30 mouse cellular contexts compared by ENCODE assay signal in genomic region chr14:17875946-17876345, GRCm38 (mm10).
A peak's percentile ranks its signal among the peaks of the same experiment; 100 is the strongest.
DNase-seq lines count a peak whose midpoint lies in the region; ATAC-seq and TF ChIP-seq lines count a peak whose summit lies in the region.
"Had no signal": no experiment of that assay in that cellular context is flagged by ENCODE, and none has a peak within 500 bp of the region (broad histone marks: within the 10 kb centered on the region; RNA-seq: fewer than 3 reads in every experiment).

No protein-coding gene starts in this region.

- H3K36me3 ChIP-seq in hindbrain, embryonic 11.5 days (ENCODE audit: control insufficient read depth, insufficient read depth, low read length): no peaks in the 10 kb centered on the region
- H3K36me3 ChIP-seq: embryonic facial prominence, embryonic 10.5 days; embryonic facial prominence, embryonic 13.5 days; heart, embryonic 12.5 days; heart, embryonic 15.5 days; hindbrain, embryonic 13.5 days; intestine, embryonic 15.5 days had no signal

- H3K27me3 ChIP-seq in Patski: no peaks in the 10 kb centered on the region
- H3K27me3 ChIP-seq in hindbrain, embryonic 11.5 days (ENCODE audit: control insufficient read depth, insufficient read depth, low read length): no peaks in the 10 kb centered on the region
- H3K27me3 ChIP-seq: CH12.LX; embryonic facial prominence, embryonic 13.5 days; forebrain, embryonic 13.5 days; heart, embryonic 12.5 days; heart, embryonic 15.5 days; hindbrain, embryonic 13.5 days; intestine, embryonic 15.5 days had no signal

- H3K9ac ChIP-seq in hindbrain, embryonic 11.5 days (ENCODE audit: low read depth, low read length): no peak overlapping the region
- H3K9ac ChIP-seq: embryonic facial prominence, embryonic 13.5 days; forebrain, embryonic 13.5 days; heart, embryonic 12.5 days; heart, embryonic 15.5 days; hindbrain, embryonic 13.5 days; intestine, embryonic 15.5 days had no signal

- no peaks in the 10 kb centered on the region for H3K4me1 ChIP-seq in hindbrain, embryonic 11.5 days (replicated peaks; ENCODE audit: control insufficient read depth, insufficient read depth, low read length)
- H3K4me1 ChIP-seq: embryonic facial prominence, embryonic 10.5 days; embryonic facial prominence, embryonic 13.5 days; forebrain, embryonic 13.5 days; heart, embryonic 12.5 days; heart, embryonic 15.5 days; hindbrain, embryonic 13.5 days; intestine, embryonic 15.5 days had no signal

- no peak overlapping the region for H3K4me2 ChIP-seq in hindbrain, embryonic 11.5 days (replicated peaks; ENCODE audit: low read depth, low read length)
- H3K4me2 ChIP-seq: embryonic facial prominence, embryonic 13.5 days; forebrain, embryonic 13.5 days; heart, embryonic 12.5 days; heart, embryonic 15.5 days; hindbrain, embryonic 13.5 days; intestine, embryonic 15.5 days had no signal

- CTCF ChIA-PET in Patski (lab: Charles Lee): interaction anchor here (1.3 to 1.6 kb wide), 2 partner anchors 18 to 42 kb away, joined by 4 read pairs; no protein-coding TSS in a partner anchor

- H3K9me3 ChIP-seq in hindbrain, embryonic 11.5 days (ENCODE audit: control insufficient read depth, low read length): no peaks in the 10 kb centered on the region
- H3K9me3 ChIP-seq: embryonic facial prominence, embryonic 10.5 days; embryonic facial prominence, embryonic 13.5 days; forebrain, embryonic 13.5 days; heart, embryonic 12.5 days; heart, embryonic 15.5 days; hindbrain, embryonic 13.5 days; intestine, embryonic 15.5 days had no signal

- 72% methylated on average over 2 of the region's 2 CpGs for WGBS in hindbrain, embryonic 11.5 days

- no peak for TF ChIP-seq CTCF in Patski (IDR thresholded peaks at IDR 0.05)

- H3K4me3 ChIP-seq in hindbrain, embryonic 11.5 days (ENCODE audit: low read depth, low read length): no peak overlapping the region
- H3K4me3 ChIP-seq: embryonic facial prominence, embryonic 10.5 days; embryonic facial prominence, embryonic 13.5 days; erythroblast, embryonic 14.5 days; forebrain, embryonic 13.5 days; heart, embryonic 12.5 days; heart, embryonic 15.5 days; hindbrain, embryonic 13.5 days; intestine, embryonic 15.5 days had no signal

- in situ Hi-C loops in Patski (cut with MboI; ENCODE audit: low pct_unique_long_range_greater_than_20kb): no loop called here

- intact Hi-C loops in heart, postnatal 14 days (cut with DNase I): no loop called here

- POLR2A ChIA-PET in Patski (lab: Charles Lee): no interaction called here

- DNase-seq in heart, adult 11 months: peak; percentile 43
- no peak for DNase-seq in heart, postnatal 14 days
- DNase-seq in 416B (ENCODE audit: low read depth) (peak; percentile 2), Patski (ENCODE audit: low read depth, low spot score) (no peak)
- DNase-seq in hindbrain, embryonic 11.5 days (ENCODE audit: low spot score): no peak
- no peak for DNase-seq in adrenal gland, adult (ENCODE audit: inconsistent age in 2 of 2, low spot score in 1 of 2)
- no peak for DNase-seq in heart, adult 8-10 months (ENCODE audit: low spot score)
- DNase-seq: adrenal gland, postnatal 10 days; adrenal gland, postnatal 36 days; cerebellum, adult 18-20 months; cerebellum, adult 9-10 months; cerebellum, postnatal 14 days; gastrocnemius, postnatal 10 days; gastrocnemius, postnatal 36 days; heart, postnatal 10 days; heart, postnatal 4 days; kidney, adult 11 months had no signal

- no peak overlapping the region for H3K27ac ChIP-seq in hindbrain, embryonic 11.5 days (ENCODE audit: low read depth, low read length)
- H3K27ac ChIP-seq: embryonic facial prominence, embryonic 10.5 days; embryonic facial prominence, embryonic 13.5 days; forebrain, embryonic 13.5 days; heart, embryonic 15.5 days; hindbrain, embryonic 13.5 days; intestine, embryonic 15.5 days had no signal

- peak; percentile 35 for ATAC-seq in Patski
- 0 out of 2 replicates have a peak, but pooled peaks have one; percentile 41 for ATAC-seq in megakaryocyte, adult 5-6 weeks (ENCODE audit: poor library complexity, severe bottlenecking)
- no peak for ATAC-seq in hindbrain, embryonic 11.5 days (ENCODE audit: low FRiP score)
- ATAC-seq: activated CD4-positive, CD25-positive, alpha-beta regulatory T cell, adult 4 months; forebrain, embryonic 13.5 days; forebrain, embryonic 16.5 days; hindbrain, embryonic 16.5 days; intestine, embryonic 15.5 days had no signal

Comparison
In these comparisons a context has a peak if more than half of its experiments do, and no peak if none do; other contexts are left out.
1. DNase-seq: peak in heart, adult 11 months (single experiment) and 416B (single experiment); none in heart, postnatal 14 days (0 of 2), Patski (single experiment), hindbrain, embryonic 11.5 days (single experiment), adrenal gland, adult (0 of 2) and heart, adult 8-10 months (single experiment).